Mouse (Mus musculus): ENCODE results near the gene Pex11g. TPM values are rescaled to one million over a fixed set of nuclear protein-coding genes. Genes with fewer than 3 reads are reported as not detected.

Pex11g gene
- polyA plus RNA-seq, 1 experiment from 2014 or later: 12.0 TPM

- ATAC-seq (peak; percentile 44), DNase-seq (ENCODE audit: low read depth, low spot score) (peak; percentile 81)
- no peak for TF ChIP-seq CTCF (IDR thresholded peaks at IDR 0.05)
Observed at GRCm38 (mm10) chr8:3418101-3418500, 49.4 kb downstream of the Pex11g start.

GRCm38 (mm10) chr8:3417455-3417854 lies 50.0 kb downstream of the Pex11g start:
- ChIA-PET CTCF (interaction anchor here (1.1 to 1.6 kb wide), 2 partner anchors 11 to 34 kb away, joined by 3 to 6 read pairs; no protein-coding TSS in a partner anchor), POLR2A (interaction anchor here (0.7 to 0.8 kb wide), 2 partner anchors 11 to 17 kb away, joined by 3 read pairs; no protein-coding TSS in a partner anchor)
- ATAC-seq (peak; percentile 36), DNase-seq (ENCODE audit: low read depth, low spot score) (no peak)
- H3K27me3 ChIP-seq: no peaks in the 10 kb centered on the region
- TF ChIP-seq CTCF (IDR thresholded peaks at IDR 0.05): no peak
- in situ Hi-C loops (cut with MboI; ENCODE audit: low pct_unique_long_range_greater_than_20kb): no loop called here

More at GRCm38 (mm10) chr8:3418101-3418500, 49.4 kb downstream of the Pex11g start:
- POLR2A ChIA-PET: interaction anchor here (0.8 kb wide), 1 partner anchor 10 kb away, joined by 3 read pairs; no protein-coding TSS in a partner anchor
- in situ Hi-C loops (cut with MboI; ENCODE audit: low pct_unique_long_range_greater_than_20kb): no loop called here
- CTCF ChIA-PET: interaction anchor here (0.8 to 1.6 kb wide), 3 partner anchors 10 to 33 kb away, joined by 3 to 6 read pairs (median 3); no protein-coding TSS in a partner anchor
- no peaks in the 10 kb centered on the region for H3K27me3 ChIP-seq

GRCm38 (mm10) chr8:3416846-3417245 lies 50.6 kb downstream of the Pex11g start:
- DNase-seq (ENCODE audit: low read depth, low spot score): no peak
- H3K27me3 ChIP-seq: no peaks in the 10 kb centered on the region
- ChIA-PET POLR2A (no interaction called here), CTCF (interaction anchor here (1.6 kb wide), 1 partner anchor 12 kb away, joined by 6 read pairs; no protein-coding TSS in a partner anchor)
- in situ Hi-C loops (cut with MboI; ENCODE audit: low pct_unique_long_range_greater_than_20kb): no loop called here
- no peak for ATAC-seq
- TF ChIP-seq CTCF (IDR thresholded peaks at IDR 0.05): no peak

GRCm38 (mm10) chr8:3415661-3416060 lies 51.8 kb downstream of the Pex11g start:
- no peak for ATAC-seq
- ChIA-PET POLR2A (no interaction called here), CTCF (interaction anchor here (2.9 kb wide), 1 partner anchor 8 kb away, joined by 9 read pairs; no protein-coding TSS in a partner anchor)
- TF ChIP-seq CTCF (IDR thresholded peaks at IDR 0.05): no peak
- in situ Hi-C loops (cut with MboI; ENCODE audit: low pct_unique_long_range_greater_than_20kb): no loop called here
- no peak for DNase-seq (ENCODE audit: low read depth, low spot score)
- no peaks in the 10 kb centered on the region for H3K27me3 ChIP-seq

- TF ChIP-seq CTCF (IDR thresholded peaks at IDR 0.05): no peak
- in situ Hi-C loops (cut with MboI; ENCODE audit: low pct_unique_long_range_greater_than_20kb): no loop called here
- DNase-seq (ENCODE audit: low read depth, low spot score) (no peak), ATAC-seq (no peak)
- no peaks in the 10 kb centered on the region for H3K27me3 ChIP-seq
- CTCF ChIA-PET: interaction anchor here (2.9 kb wide), 1 partner anchor 9 kb away, joined by 9 read pairs; no protein-coding TSS in a partner anchor
- POLR2A ChIA-PET: no interaction called here
Observed at GRCm38 (mm10) chr8:3415259-3415658, 52.2 kb downstream of the Pex11g start.

- DNase-seq (ENCODE audit: low read depth, low spot score) (no peak), ATAC-seq (no peak)
- H3K27me3 ChIP-seq: no peaks in the 10 kb centered on the region
- POLR2A ChIA-PET: no interaction called here
- CTCF ChIA-PET: interaction anchor here (1.0 to 2.9 kb wide), 5 partner anchors 9 to 36 kb away, joined by 3 to 9 read pairs (median 7); no protein-coding TSS in a partner anchor
- in situ Hi-C loops (cut with MboI; ENCODE audit: low pct_unique_long_range_greater_than_20kb): no loop called here
- no peak for TF ChIP-seq CTCF (IDR thresholded peaks at IDR 0.05)
Observed at GRCm38 (mm10) chr8:3414639-3415190, 52.8 kb downstream of the Pex11g start.

- ChIA-PET POLR2A (no interaction called here), CTCF (interaction anchor here (1.5 to 1.9 kb wide), 2 partner anchors 16 to 18 kb away, joined by 5 to 7 read pairs; no protein-coding TSS in a partner anchor)
- H3K27me3 ChIP-seq: no peaks in the 10 kb centered on the region
- DNase-seq (ENCODE audit: low read depth, low spot score) (no peak), ATAC-seq (no peak)
- in situ Hi-C loops (cut with MboI; ENCODE audit: low pct_unique_long_range_greater_than_20kb): no loop called here
- TF ChIP-seq CTCF (IDR thresholded peaks at IDR 0.05): no peak
Observed at GRCm38 (mm10) chr8:3412816-3413215, 54.7 kb downstream of the Pex11g start.

GRCm38 (mm10) chr8:3411901-3412301 lies 55.6 kb downstream of the Pex11g start:
- ATAC-seq: peak; percentile 61
- in situ Hi-C loops (cut with MboI; ENCODE audit: low pct_unique_long_range_greater_than_20kb): no loop called here
- ChIA-PET CTCF (interaction anchor here (0.9 to 1.4 kb wide), 3 partner anchors 9 to 44 kb away, joined by 3 read pairs; no protein-coding TSS in a partner anchor), POLR2A (no interaction called here)
- no peaks in the 10 kb centered on the region for H3K27me3 ChIP-seq
- DNase-seq (ENCODE audit: low read depth, low spot score): no peak
- no peak for TF ChIP-seq CTCF (IDR thresholded peaks at IDR 0.05)

- CTCF ChIA-PET: interaction anchor here (0.9 to 1.4 kb wide), 4 partner anchors 9 to 74 kb away, joined by 3 to 4 read pairs (median 3); no protein-coding TSS in a partner anchor
- POLR2A ChIA-PET: no interaction called here
- no peaks in the 10 kb centered on the region for H3K27me3 ChIP-seq
- no peak for TF ChIP-seq CTCF (IDR thresholded peaks at IDR 0.05)
- DNase-seq (ENCODE audit: low read depth, low spot score): no peak
- in situ Hi-C loops (cut with MboI; ENCODE audit: low pct_unique_long_range_greater_than_20kb): no loop called here
- no peak for ATAC-seq
Observed at GRCm38 (mm10) chr8:3411085-3411484, 56.4 kb downstream of the Pex11g start.

- ChIA-PET POLR2A (no interaction called here), CTCF (no interaction called here)
- H3K27me3 ChIP-seq: no peaks in the 10 kb centered on the region
- in situ Hi-C loops (cut with MboI; ENCODE audit: low pct_unique_long_range_greater_than_20kb): no loop called here
- no peak for TF ChIP-seq CTCF (IDR thresholded peaks at IDR 0.05)
- ATAC-seq (no peak), DNase-seq (ENCODE audit: low read depth, low spot score) (no peak)
Observed at GRCm38 (mm10) chr8:3407417-3407816, 60.1 kb downstream of the Pex11g start.

Other genes starting within 250 kb of the Pex11g start
- 13.8 TPM for gene Insr, start 188.1 kb downstream of the Pex11g start, polyA plus RNA-seq (2021)
- not detected for gene A430078G23Rik, start 114.3 kb downstream of the Pex11g start, polyA plus RNA-seq (2021)
- 37.0 TPM for gene Arhgef18, start 74.7 kb downstream of the Pex11g start, polyA plus RNA-seq (2021)
- gene Tex45, start 3.2 kb upstream of the Pex11g start, polyA plus RNA-seq (2021): not detected
- gene Zfp358, start 25.5 kb upstream of the Pex11g start, polyA plus RNA-seq (2021): 45.2 TPM
- gene Mcoln1, start 32.8 kb upstream of the Pex11g start, polyA plus RNA-seq (2021): 85.9 TPM
- gene Pnpla6, start 47.7 kb upstream of the Pex11g start, polyA plus RNA-seq (2021): 83.0 TPM
- 3.3 TPM for gene C330021F23Rik, start 100.3 kb upstream of the Pex11g start, polyA plus RNA-seq (2021)
- gene Camsap3, start 119.6 kb upstream of the Pex11g start, polyA plus RNA-seq (2021): 18.5 TPM
- gene Xab2, start 153.6 kb upstream of the Pex11g start, polyA plus RNA-seq (2021): 48.4 TPM
- gene Pet100, start 153.9 kb upstream of the Pex11g start, polyA plus RNA-seq (2021): 85.7 TPM
- not detected for gene Pcp2, start 157.9 kb upstream of the Pex11g start, polyA plus RNA-seq (2021)
- gene Stxbp2, start 163.3 kb upstream of the Pex11g start, polyA plus RNA-seq (2021): 156 TPM
- 0.24 TPM for gene Retn, start 188.1 kb upstream of the Pex11g start, polyA plus RNA-seq (2021)
- gene Mcemp1, start 198.1 kb upstream of the Pex11g start, polyA plus RNA-seq (2021): not detected
- gene Fcor, start 204.7 kb upstream of the Pex11g start, polyA plus RNA-seq (2021): 4.6 TPM
- 24.8 TPM for gene Trappc5, start 208.6 kb upstream of the Pex11g start, polyA plus RNA-seq (2021)
- gene Fcer2a, start 226.5 kb upstream of the Pex11g start, polyA plus RNA-seq (2021): 0.09 TPM